Comparison of ENCODE assay signal across 7 mouse cellular contexts in genomic region chr2:101828057-101828643, GRCm38 (mm10). TPM values are rescaled to one million over a fixed set of nuclear protein-coding genes. Genes with fewer than 3 reads are reported as not detected.
A peak's percentile ranks its signal among the peaks of the same experiment; 100 is the strongest.
DNase-seq lines count a peak whose midpoint lies in the region; ATAC-seq lines count a peak whose summit lies in the region.

No protein-coding gene starts in this region.

- H3K27ac ChIP-seq in kidney, embryonic 15.5 days: peak overlapping the region; percentile 85

- ATAC-seq in kidney, embryonic 15.5 days (replicated peaks; ENCODE audit: low FRiP score): no peak
- ATAC-seq in megakaryocyte, adult 5-6 weeks (ENCODE audit: poor library complexity, severe bottlenecking): peak; percentile 66

- H3K36me3 ChIP-seq in kidney, embryonic 15.5 days: no peaks in the 10 kb centered on the region

- no peak overlapping the region for H3K4me3 ChIP-seq in kidney, embryonic 15.5 days (replicated peaks)

- no peak for DNase-seq in kidney, adult 18-20 months
- DNase-seq in ES-CJ7 (ENCODE audit: low read depth, low spot score) (peak; percentile 50), MN1 (ENCODE audit: low spot score) (no peak)
- DNase-seq in c-Kit-positive CD71-negative TER-119-negative erythroid progenitor cells, embryonic 14.5 days (ENCODE audit: low read depth): peak; percentile 23
- no peak for DNase-seq in natural killer cell, adult 2 months (ENCODE audit: low spot score in 2 of 2)

- H3K4me2 ChIP-seq in kidney, embryonic 15.5 days: no peak overlapping the region

- peaks cover 63% of the 10 kb centered on the region for H3K4me1 ChIP-seq in kidney, embryonic 15.5 days

- H3K9ac ChIP-seq in kidney, embryonic 15.5 days: no peak overlapping the region

- no peaks in the 10 kb centered on the region for H3K27me3 ChIP-seq in kidney, embryonic 15.5 days

- H3K9me3 ChIP-seq in kidney, embryonic 15.5 days (replicated peaks): no peaks in the 10 kb centered on the region

- 49% methylated on average over 5 of the region's 5 CpGs for WGBS in kidney, embryonic 15.5 days

RNA-seq across cellular contexts. Expression of gene Prr5l, which starts 54.7 kb away (rescaled TPM):
- 60.4 and 63.7 TPM in 2 replicates for polyA plus RNA-seq in kidney, embryonic 15.5 days (2015; fragmentation: Nextera tagmentation; extraction: Ambion mirVana)
- total RNA-seq in megakaryocyte, adult 5-6 weeks (2015): 2.0 and 5.2 TPM in 2 replicates
- 4.1 TPM in 2 replicates for total RNA-seq in megakaryocyte, adult 5-6 weeks (2017)

RNA-seq across cellular contexts. Expression of gene Commd9, which starts 57.9 kb away (rescaled TPM):
- 59.2 and 65.6 TPM in 2 replicates for polyA plus RNA-seq in kidney, embryonic 15.5 days (2015; fragmentation: Nextera tagmentation; extraction: Ambion mirVana)
- total RNA-seq in megakaryocyte, adult 5-6 weeks (2015): 7.9 and 9.0 TPM in 2 replicates
- 49.2 and 68.2 TPM in 2 replicates for total RNA-seq in megakaryocyte, adult 5-6 weeks (2017)

Comparison
In these comparisons a context has a peak if more than half of its experiments do, and no peak if none do; other contexts are left out.
1. DNase-seq: peak in ES-CJ7 (single experiment) and c-Kit-positive CD71-negative TER-119-negative erythroid progenitor cells, embryonic 14.5 days (single experiment); none in kidney, adult 18-20 months (single experiment), natural killer cell, adult 2 months (0 of 2) and MN1 (single experiment).